Mouse (Mus musculus) stomach, postnatal 0 days (tissue): ENCODE measurements around the gene Hectd4. TPM values are rescaled to one million over a fixed set of nuclear protein-coding genes. Genes with fewer than 3 reads are reported as not detected.

Experiments used
- ATAC-seq: fragments of 200-750 bp; cut with Nextera tagmentation; 2 replicates; pipeline ENCODE4 v1.8.0; 2017; ENCODE audit not compliant: low FRiP score, low TSS enrichment
- DNase-seq: peaks from one replicate; pipeline ENCODE4 v3.0.0-alpha.2; 2016; ENCODE audit warnings: low spot score
- H3K27ac ChIP-seq: fragments of 300-500 bp; sonication (generic); replicated peaks from 2 replicates; pipeline ENCODE4 v1.5.1; 2014; ENCODE audit warnings: mild to moderate bottlenecking, control low read depth
- H3K27me3 ChIP-seq: fragments of 300-500 bp; sonication (generic); 2 replicates; pipeline ENCODE4 v1.6.1; 2014; ENCODE audit warnings: low read length; ENCODE audit not compliant: control insufficient read depth, insufficient read depth
- H3K36me3 ChIP-seq: fragments of 300-500 bp; sonication (generic); 2 replicates; pipeline ENCODE4 v1.6.1; 2014; ENCODE audit warnings: low read length, mixed read lengths; ENCODE audit not compliant: control insufficient read depth, insufficient read depth
- H3K4me1 ChIP-seq: fragments of 300-500 bp; sonication (generic); replicated peaks from 2 replicates; pipeline ENCODE4 v1.6.1; 2014; ENCODE audit warnings: antibody characterized with exemption; ENCODE audit not compliant: control insufficient read depth, insufficient read depth
- H3K4me2 ChIP-seq: fragments of 300-500 bp; sonication (generic); replicated peaks from 2 replicates; pipeline ENCODE4 v1.6.1; 2014; ENCODE audit warnings: low read depth, mild to moderate bottlenecking, control low read depth, moderate library complexity
- H3K4me3 ChIP-seq: fragments of 300-500 bp; sonication (generic); 2 replicates; pipeline ENCODE4 v1.5.1; 2014; ENCODE audit warnings: low read depth, low read length, control low read depth
- H3K9ac ChIP-seq: fragments of 300-500 bp; sonication (generic); 2 replicates; pipeline ENCODE4 v1.6.1; 2014; ENCODE audit warnings: mild to moderate bottlenecking, low read length, control low read depth, mixed read lengths
- H3K9me3 ChIP-seq: fragments of 300-500 bp; sonication (generic); 2 replicates; pipeline ENCODE4 v1.6.1; 2016; ENCODE audit warnings: low read length; ENCODE audit not compliant: control insufficient read depth
- CTCF ChIP-seq: IDR thresholded peaks from 2 replicates; pipeline ENCODE4 v1.5.1; 2016; ENCODE audit warnings: antibody characterized with exemption, low read depth, mild to moderate bottlenecking, moderate library complexity
- EP300 ChIP-seq: optimal IDR thresholded peaks from 2 replicates; pipeline ENCODE3; 2016; ENCODE audit warnings: antibody characterized with exemption
- WGBS: fragments of 180-500 bp; shearing (Covaris S2); extraction: QIAGEN DNeasy Blood & Tissue Kit; methylation state at CpG from one replicate; pipeline ENCODE4 v1.1.7; 2014; 5-methylcytosine and 5-hydroxymethylcytosine counted together
- polyA plus RNA-seq: library from polyadenylated mRNA; unstranded; fragments of >200 nt; fragmentation: Nextera tagmentation; extraction: Ambion mirVana; gene quantifications from 2 replicates; pipeline ENCODE4 v1.2.1, GENCODE M21; 2015

The Hectd4 gene
- polyA plus RNA-seq, 1 experiment from 2014 or later: 1.7 TPM

- 47% methylated on average over 1 of the region's 1 CpGs for WGBS
- no peak for DNase-seq
- TF ChIP-seq CTCF: no peak
- TF ChIP-seq EP300: no peak
- Histone ChIP-seq H3K27ac (no peak overlapping the region), H3K4me1 (no peaks in the 10 kb centered on the region), H3K27me3 (no peaks in the 10 kb centered on the region), H3K9ac (no peak overlapping the region), H3K36me3 (no peaks in the 10 kb centered on the region), H3K4me3 (no peak overlapping the region), H3K9me3 (no peaks in the 10 kb centered on the region), H3K4me2 (no peak overlapping the region)
- ATAC-seq: no peak
Measured at GRCm38 (mm10) chr5:121242261-121242660, 22.2 kb downstream of the Hectd4 start.

GRCm38 (mm10) chr5:121242701-121243100, 22.7 kb downstream of the Hectd4 start:
- ATAC-seq: no peak
- no peak for DNase-seq
- Histone ChIP-seq H3K36me3 (no peaks in the 10 kb centered on the region), H3K4me2 (no peak overlapping the region), H3K4me3 (no peak overlapping the region), H3K27me3 (no peaks in the 10 kb centered on the region), H3K4me1 (no peaks in the 10 kb centered on the region), H3K27ac (no peak overlapping the region), H3K9ac (no peak overlapping the region), H3K9me3 (no peaks in the 10 kb centered on the region)
- WGBS: 88% methylated on average over 1 of the region's 1 CpGs
- no peak for TF ChIP-seq CTCF
- no peak for TF ChIP-seq EP300

DNA sequence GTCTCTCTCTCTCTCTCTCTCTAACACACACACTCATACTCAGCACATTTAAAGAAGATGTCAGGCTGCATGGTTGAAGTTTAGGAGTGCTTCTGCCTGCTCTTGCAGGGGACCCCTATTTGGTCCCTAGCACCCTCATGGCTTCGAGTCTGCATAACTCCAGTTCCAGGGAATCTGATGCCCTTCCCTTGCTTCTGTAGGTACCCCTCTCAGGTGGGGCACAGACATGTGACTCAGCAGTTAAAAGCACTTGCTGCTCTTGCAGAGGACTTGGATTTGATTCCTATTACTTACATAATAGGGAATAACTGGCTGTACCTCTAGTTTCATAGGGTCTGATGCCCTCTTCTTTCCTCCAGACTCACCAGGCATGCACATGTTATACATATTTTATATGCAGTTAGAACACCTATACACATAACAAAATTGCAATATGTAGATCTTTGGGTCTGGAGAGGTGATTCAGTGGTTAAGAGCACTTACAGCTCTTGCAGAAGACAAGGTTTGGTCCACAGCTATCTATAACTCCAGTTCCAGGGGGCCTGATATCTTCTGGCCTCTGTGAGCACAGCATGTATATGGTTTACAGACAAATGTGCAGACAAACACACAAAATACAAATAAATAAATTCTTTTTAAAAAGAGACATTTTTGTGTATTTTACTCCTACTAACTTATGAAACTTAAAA, 23.8 kb downstream of the Hectd4 start:
- Histone ChIP-seq H3K27me3 (no peaks in the 10 kb centered on the region), H3K9ac (no peak overlapping the region), H3K36me3 (no peaks in the 10 kb centered on the region), H3K9me3 (no peaks in the 10 kb centered on the region), H3K27ac (no peak overlapping the region), H3K4me2 (no peak overlapping the region), H3K4me3 (no peak overlapping the region), H3K4me1 (no peaks in the 10 kb centered on the region)
- no peak for ATAC-seq
- no peak for TF ChIP-seq EP300
- no peak for TF ChIP-seq CTCF
- 82% methylated on average over 1 of the region's 1 CpGs for whole genome bisulfite sequencing
- no peak for DNase-seq

- no peak for ATAC-seq
- TF ChIP-seq CTCF (no peak), EP300 (no peak)
- H3K4me2 ChIP-seq: no peak overlapping the region
Measured at GRCm38 (mm10) chr5:121244365-121244731, 24.3 kb downstream of the Hectd4 start.

GRCm38 (mm10) chr5:121245201-121245600, 25.2 kb downstream of the Hectd4 start:
- WGBS: 80% methylated on average over 7 of the region's 7 CpGs
- no peak overlapping the region for H3K9ac ChIP-seq

More at GRCm38 (mm10) chr5:121244365-121244731, 24.3 kb downstream of the Hectd4 start:
- Histone ChIP-seq H3K4me1 (no peaks in the 10 kb centered on the region), H3K27ac (no peak overlapping the region), H3K9ac (no peak overlapping the region), H3K4me3 (no peak overlapping the region), H3K27me3 (no peaks in the 10 kb centered on the region), H3K36me3 (no peaks in the 10 kb centered on the region), H3K9me3 (no peaks in the 10 kb centered on the region)
- WGBS: 82% methylated on average over 5 of the region's 5 CpGs
- DNase-seq: no peak

GRCm38 (mm10) chr5:121248766-121249394, 28.9 kb downstream of the Hectd4 start:
- ATAC-seq (no peak), DNase-seq (no peak)
- H3K27me3 ChIP-seq: no peaks in the 10 kb centered on the region
- no peaks in the 10 kb centered on the region for H3K4me1 ChIP-seq
- H3K4me3 ChIP-seq: no peak overlapping the region
- no peak overlapping the region for H3K4me2 ChIP-seq
- H3K36me3 ChIP-seq: 0 out of 2 replicates have a peak, but pooled peaks cover 3% of the 10 kb centered on the region
- no peaks in the 10 kb centered on the region for H3K9me3 ChIP-seq
- TF ChIP-seq EP300 (no peak), CTCF (no peak)
- H3K9ac ChIP-seq: no peak overlapping the region
- H3K27ac ChIP-seq: no peak overlapping the region
- 61% methylated on average over 3 of the region's 3 CpGs for WGBS

More at GRCm38 (mm10) chr5:121245201-121245600, 25.2 kb downstream of the Hectd4 start:
- TF ChIP-seq CTCF: no peak
- TF ChIP-seq EP300: no peak
- no peaks in the 10 kb centered on the region for H3K4me1 ChIP-seq
- no peaks in the 10 kb centered on the region for H3K36me3 ChIP-seq
- no peak overlapping the region for H3K4me3 ChIP-seq
- DNase-seq (no peak), ATAC-seq (no peak)
- H3K9me3 ChIP-seq: no peaks in the 10 kb centered on the region
- H3K27me3 ChIP-seq: no peaks in the 10 kb centered on the region
- no peak overlapping the region for H3K27ac ChIP-seq
- H3K4me2 ChIP-seq: no peak overlapping the region
